Mouse (Mus musculus) stomach, postnatal 0 days (tissue): ENCODE results near the gene Ildr1. TPM values are rescaled to one million over a fixed set of nuclear protein-coding genes. Genes with fewer than 3 reads are reported as not detected.

Source experiments
- ATAC-seq: fragments of 200-750 bp; cut with Nextera tagmentation; 2 replicates; pipeline ENCODE4 v1.8.0; 2017; ENCODE audit not compliant: low FRiP score, low TSS enrichment
- DNase-seq: peaks from one replicate; pipeline ENCODE4 v3.0.0-alpha.2; 2016; ENCODE audit warnings: low spot score
- H3K27ac ChIP-seq: fragments of 300-500 bp; sonication (generic); replicated peaks from 2 replicates; pipeline ENCODE4 v1.5.1; 2014; ENCODE audit warnings: mild to moderate bottlenecking, control low read depth
- H3K27me3 ChIP-seq: fragments of 300-500 bp; sonication (generic); 2 replicates; pipeline ENCODE4 v1.6.1; 2014; ENCODE audit warnings: low read length; ENCODE audit not compliant: control insufficient read depth, insufficient read depth
- H3K36me3 ChIP-seq: fragments of 300-500 bp; sonication (generic); 2 replicates; pipeline ENCODE4 v1.6.1; 2014; ENCODE audit warnings: low read length, mixed read lengths; ENCODE audit not compliant: control insufficient read depth, insufficient read depth
- H3K4me1 ChIP-seq: fragments of 300-500 bp; sonication (generic); replicated peaks from 2 replicates; pipeline ENCODE4 v1.6.1; 2014; ENCODE audit warnings: antibody characterized with exemption; ENCODE audit not compliant: control insufficient read depth, insufficient read depth
- H3K4me2 ChIP-seq: fragments of 300-500 bp; sonication (generic); replicated peaks from 2 replicates; pipeline ENCODE4 v1.6.1; 2014; ENCODE audit warnings: low read depth, mild to moderate bottlenecking, control low read depth, moderate library complexity
- H3K4me3 ChIP-seq: fragments of 300-500 bp; sonication (generic); 2 replicates; pipeline ENCODE4 v1.5.1; 2014; ENCODE audit warnings: low read depth, low read length, control low read depth
- H3K9ac ChIP-seq: fragments of 300-500 bp; sonication (generic); 2 replicates; pipeline ENCODE4 v1.6.1; 2014; ENCODE audit warnings: mild to moderate bottlenecking, low read length, control low read depth, mixed read lengths
- H3K9me3 ChIP-seq: fragments of 300-500 bp; sonication (generic); 2 replicates; pipeline ENCODE4 v1.6.1; 2016; ENCODE audit warnings: low read length; ENCODE audit not compliant: control insufficient read depth
- CTCF ChIP-seq: IDR thresholded peaks from 2 replicates; pipeline ENCODE4 v1.5.1; 2016; ENCODE audit warnings: antibody characterized with exemption, low read depth, mild to moderate bottlenecking, moderate library complexity
- EP300 ChIP-seq: optimal IDR thresholded peaks from 2 replicates; pipeline ENCODE3; 2016; ENCODE audit warnings: antibody characterized with exemption
- WGBS: fragments of 180-500 bp; shearing (Covaris S2); extraction: QIAGEN DNeasy Blood & Tissue Kit; methylation state at CpG from one replicate; pipeline ENCODE4 v1.1.7; 2014; 5-methylcytosine and 5-hydroxymethylcytosine counted together
- polyA plus RNA-seq: library from polyadenylated mRNA; unstranded; fragments of >200 nt; fragmentation: Nextera tagmentation; extraction: Ambion mirVana; gene quantifications from 2 replicates; pipeline ENCODE4 v1.2.1, GENCODE M21; 2015

Ildr1 gene
- polyA plus RNA-seq, 1 experiment from 2014 or later: 2.5 TPM

GRCm38 (mm10) chr16:36735421-36735820 is 41.6 kb downstream of the Ildr1 start:
- no peak for DNase-seq
- H3K4me3 ChIP-seq: no peak overlapping the region
- H3K27ac ChIP-seq: no peak overlapping the region
- no peak overlapping the region for H3K4me2 ChIP-seq
- no peaks in the 10 kb centered on the region for H3K9me3 ChIP-seq
- no peaks in the 10 kb centered on the region for H3K36me3 ChIP-seq
- no peaks in the 10 kb centered on the region for H3K4me1 ChIP-seq
- no peaks in the 10 kb centered on the region for H3K27me3 ChIP-seq
- H3K9ac ChIP-seq: no peak overlapping the region
- WGBS: 83% methylated on average over 3 of the region's 3 CpGs
- ATAC-seq: no peak
- peak; percentile 47 for TF ChIP-seq CTCF
- no peak for TF ChIP-seq EP300

GRCm38 (mm10) chr16:36739404-36739930 is 45.7 kb downstream of the Ildr1 start:
- WGBS: 37% methylated on average over 4 of the region's 4 CpGs
- no peaks in the 10 kb centered on the region for H3K36me3 ChIP-seq
- no peak overlapping the region for H3K9ac ChIP-seq
- H3K4me2 ChIP-seq: no peak overlapping the region
- TF ChIP-seq EP300 (no peak), CTCF (no peak)
- H3K4me3 ChIP-seq: no peak overlapping the region
- ATAC-seq (no peak), DNase-seq (no peak)
- H3K4me1 ChIP-seq: no peaks in the 10 kb centered on the region
- no peaks in the 10 kb centered on the region for H3K9me3 ChIP-seq
- H3K27ac ChIP-seq: no peak overlapping the region
- H3K27me3 ChIP-seq: no peaks in the 10 kb centered on the region

- WGBS: 59% methylated on average over 8 of the region's 8 CpGs
- no peak overlapping the region for H3K27ac ChIP-seq
- H3K36me3 ChIP-seq: no peaks in the 10 kb centered on the region
- no peak for ATAC-seq
- H3K9me3 ChIP-seq: no peaks in the 10 kb centered on the region
- no peak overlapping the region for H3K4me3 ChIP-seq
- no peak overlapping the region for H3K9ac ChIP-seq
- TF ChIP-seq CTCF: no peak
- no peak for TF ChIP-seq EP300
- DNase-seq: no peak
- H3K4me2 ChIP-seq: no peak overlapping the region
- H3K27me3 ChIP-seq: no peaks in the 10 kb centered on the region
- H3K4me1 ChIP-seq: no peaks in the 10 kb centered on the region
Observed at GRCm38 (mm10) chr16:36743580-36743979, 49.8 kb downstream of the Ildr1 start.

- DNase-seq (no peak), ATAC-seq (no peak)
Observed at GRCm38 (mm10) chr16:36747068-36747467, 53.3 kb downstream of the Ildr1 start.

GRCm38 (mm10) chr16:36747767-36748166 is 54.0 kb downstream of the Ildr1 start:
- no peak for DNase-seq
- H3K27me3 ChIP-seq: no peaks in the 10 kb centered on the region
- no peaks in the 10 kb centered on the region for H3K36me3 ChIP-seq
- no peaks in the 10 kb centered on the region for H3K9me3 ChIP-seq
- no peaks in the 10 kb centered on the region for H3K4me1 ChIP-seq
- H3K4me3 ChIP-seq: no peak overlapping the region
- no peak overlapping the region for H3K4me2 ChIP-seq
- WGBS: 55% methylated on average over 2 of the region's 2 CpGs
- no peak overlapping the region for H3K9ac ChIP-seq
- TF ChIP-seq EP300 (no peak), CTCF (no peak)
- no peak overlapping the region for H3K27ac ChIP-seq
- ATAC-seq: no peak

More at GRCm38 (mm10) chr16:36747068-36747467, 53.3 kb downstream of the Ildr1 start:
- no peak overlapping the region for H3K27ac ChIP-seq
- H3K9ac ChIP-seq: no peak overlapping the region
- no peaks in the 10 kb centered on the region for H3K36me3 ChIP-seq
- H3K27me3 ChIP-seq: no peaks in the 10 kb centered on the region
- H3K4me1 ChIP-seq: no peaks in the 10 kb centered on the region
- TF ChIP-seq CTCF: no peak
- no peak for TF ChIP-seq EP300
- H3K4me2 ChIP-seq: no peak overlapping the region
- no peaks in the 10 kb centered on the region for H3K9me3 ChIP-seq
- H3K4me3 ChIP-seq: no peak overlapping the region
- WGBS: 52% methylated on average over 4 of the region's 4 CpGs

GRCm38 (mm10) chr16:36751979-36752378 is 58.2 kb downstream of the Ildr1 start:
- TF ChIP-seq CTCF (no peak), EP300 (no peak)

More at GRCm38 (mm10) chr16:36751979-36752378, 58.2 kb downstream of the Ildr1 start:
- ATAC-seq (no peak), DNase-seq (no peak)
- no peak overlapping the region for H3K27ac ChIP-seq
- H3K9me3 ChIP-seq: no peaks in the 10 kb centered on the region
- H3K9ac ChIP-seq: no peak overlapping the region
- no peak overlapping the region for H3K4me2 ChIP-seq
- H3K36me3 ChIP-seq: no peaks in the 10 kb centered on the region
- 90% methylated on average over 3 of the region's 3 CpGs for WGBS
- no peaks in the 10 kb centered on the region for H3K4me1 ChIP-seq
- H3K4me3 ChIP-seq: no peak overlapping the region
- no peaks in the 10 kb centered on the region for H3K27me3 ChIP-seq
